Mouse (Mus musculus) CD4-positive, CD25-positive, alpha-beta regulatory T cell, adult 2 months (primary cell): ENCODE data around the gene Olfr172.
A peak's percentile ranks its signal among the peaks of the same experiment; 100 is the strongest.

Experiments used
- DNase-seq: peaks from one replicate; pipeline ENCODE4 v3.0.0-alpha.2; 2012; ENCODE audit warnings: low read depth, low spot score

The Olfr172 gene

DNA sequence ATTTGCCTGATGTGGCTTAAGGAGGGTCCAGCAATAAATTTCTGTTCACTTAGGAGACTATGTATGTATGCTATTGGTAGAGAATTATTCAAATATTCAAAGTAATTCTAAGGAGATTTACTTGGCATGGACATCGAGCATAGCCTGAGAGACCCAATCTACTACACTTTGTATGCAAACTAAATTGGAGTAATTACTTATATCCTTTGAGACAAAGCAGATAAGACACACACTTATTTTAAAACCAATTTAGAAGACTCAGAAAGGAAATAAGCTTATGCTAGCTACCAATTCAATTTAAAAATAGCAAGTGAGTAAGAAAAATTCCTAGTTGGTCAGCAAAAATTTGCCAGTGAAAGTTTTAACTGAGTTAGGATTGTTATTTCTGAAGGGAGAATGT is at the start of gene Olfr172:
Gene Olfr172, minus strand, starts transcription at position 101 of the 400 bp plus-strand sequence.
- DNase-seq = no peak

DNA sequence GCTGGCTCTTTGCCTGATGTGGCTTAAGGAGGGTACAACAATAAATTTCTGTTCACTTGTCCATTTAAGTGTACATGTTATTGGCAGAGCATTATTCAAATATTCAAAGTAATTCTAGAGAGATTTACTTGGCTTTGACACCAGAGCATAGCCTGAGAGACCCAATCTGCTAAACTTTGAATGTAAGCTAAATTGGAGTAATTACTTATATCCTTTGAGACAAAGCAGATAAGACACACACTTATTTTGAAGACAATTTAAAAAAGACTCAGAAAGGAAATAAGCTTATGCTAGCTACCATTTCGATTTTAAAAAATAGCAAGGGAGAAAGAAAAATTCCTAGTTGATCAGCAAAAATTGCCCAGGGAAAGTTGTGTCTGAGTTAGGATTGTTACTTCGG is 37.2 kb upstream of the Olfr172 start, which contains the start of gene Olfr173:
Gene Olfr173, minus strand, starts transcription at position 101 of the 400 bp plus-strand sequence.
- no peak for DNase-seq

DNA sequence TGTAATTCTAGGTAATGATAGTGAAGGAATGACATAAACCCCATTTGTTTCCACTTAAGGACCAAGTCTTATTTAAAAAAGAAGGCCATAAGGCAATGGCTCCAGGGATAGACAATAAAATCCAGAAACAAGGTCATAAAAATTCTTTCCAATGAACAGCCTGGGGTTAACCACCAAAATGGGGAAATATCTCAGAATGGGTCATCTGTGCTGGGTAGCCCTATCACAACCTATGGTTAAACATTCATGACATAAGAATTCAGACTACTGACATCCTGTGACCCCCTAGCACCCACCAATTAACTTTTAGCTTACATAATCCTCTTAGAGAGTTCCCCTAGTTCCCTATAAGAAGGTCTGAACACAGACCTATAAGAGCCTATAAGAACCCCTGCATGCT is 6.8 kb downstream of the Olfr172 start:
- no peak for DNase-seq

DNA sequence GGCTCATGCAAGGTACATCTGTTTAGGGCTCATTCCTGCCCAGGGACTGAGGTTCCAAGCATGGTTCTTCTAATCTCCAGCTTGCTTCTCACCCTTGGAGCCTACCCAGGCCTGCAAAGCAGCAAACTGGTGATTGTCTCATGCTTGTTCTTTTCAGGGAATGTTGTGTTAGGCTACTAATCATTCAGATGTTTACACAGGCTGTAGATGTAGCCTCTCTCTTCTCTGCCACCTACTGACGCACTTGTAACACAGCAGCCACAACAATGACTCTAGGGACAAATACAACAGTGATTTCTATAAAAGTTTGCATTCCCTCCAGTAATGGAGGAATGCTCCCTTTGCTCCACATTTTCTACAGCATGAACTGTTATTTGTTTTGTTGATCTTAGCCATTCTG is 11.7 kb downstream of the Olfr172 start:
- peak; percentile 50 for DNase-seq

DNA sequence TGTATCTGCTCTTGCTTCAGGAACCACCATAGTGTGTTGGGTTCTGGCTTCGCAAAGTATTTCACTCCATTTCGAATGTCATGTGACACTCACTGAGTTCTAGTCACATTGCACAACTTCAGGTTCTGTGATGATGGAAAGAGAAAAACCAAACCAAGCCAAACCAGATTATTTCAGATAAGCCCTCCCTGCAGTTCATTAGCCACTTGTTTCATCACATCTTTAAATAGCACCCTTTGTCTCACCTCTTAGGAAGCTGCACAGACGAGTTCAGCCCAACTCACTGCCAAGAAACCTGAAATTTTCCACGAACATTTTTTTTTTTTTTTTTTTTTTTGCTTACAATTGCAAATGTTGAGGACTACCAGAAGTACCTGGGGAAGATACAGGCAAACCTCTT is 16.3 kb downstream of the Olfr172 start:
- DNase-seq = no peak

DNA sequence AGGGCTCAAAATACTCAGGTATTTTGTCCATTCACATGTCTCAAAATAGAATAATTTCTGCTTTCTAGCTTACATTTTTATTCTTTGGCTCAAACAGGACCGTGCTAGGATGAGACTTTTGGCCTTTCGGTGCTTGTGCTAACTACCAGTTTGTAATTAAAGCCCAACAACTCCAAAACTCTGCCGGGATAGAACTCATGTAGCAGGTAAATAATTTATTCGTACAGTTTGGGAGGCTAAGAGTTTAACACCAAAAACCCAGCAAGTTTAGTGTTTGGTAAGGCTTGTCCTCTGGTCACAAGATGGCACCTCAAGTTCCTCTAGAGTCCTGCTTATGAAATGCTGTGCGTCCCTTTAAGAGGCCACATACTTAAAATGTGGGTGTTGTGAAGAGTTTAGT is 22.2 kb downstream of the Olfr172 start:
- no peak for DNase-seq

DNA sequence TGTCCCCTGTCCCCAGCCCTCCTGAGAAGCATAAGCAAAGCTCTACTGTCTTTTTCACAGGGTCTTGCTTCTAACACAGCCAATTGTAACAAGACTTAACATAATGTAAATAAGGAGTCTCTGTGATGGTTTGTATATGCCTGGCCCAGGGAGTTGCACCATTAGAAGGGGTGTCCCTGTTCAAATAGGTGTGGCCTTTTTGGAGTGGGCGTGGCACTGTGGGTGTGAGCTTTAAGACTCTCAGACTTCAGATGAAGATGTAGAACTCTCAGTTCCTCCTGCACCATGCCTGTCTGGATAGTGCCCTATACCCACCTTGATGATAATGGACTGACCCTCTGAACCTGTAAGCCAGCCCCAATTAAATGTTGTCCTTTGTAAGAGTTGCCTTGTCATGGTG is 24.2 kb downstream of the Olfr172 start:
- DNase-seq = no peak

DNA sequence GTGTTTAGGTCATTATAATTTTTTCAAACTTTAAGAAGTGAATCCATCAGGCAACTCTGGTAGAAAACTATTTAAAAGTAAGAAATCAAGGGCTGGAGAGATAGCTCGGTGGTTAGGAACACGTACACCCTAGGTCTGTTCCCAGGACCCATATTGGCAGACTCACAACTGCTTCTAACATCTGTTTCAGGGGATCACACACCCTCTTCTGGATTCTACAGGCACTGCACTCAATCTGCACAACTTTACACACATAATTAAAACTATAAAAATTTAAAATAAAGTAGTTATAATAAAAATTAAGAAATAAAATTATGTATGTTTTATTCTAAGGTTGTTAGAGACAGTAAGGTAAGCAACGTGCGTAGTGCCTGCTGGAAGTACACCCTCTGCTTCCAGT is 24.8 kb downstream of the Olfr172 start:
- peak; percentile 25 for DNase-seq

DNA sequence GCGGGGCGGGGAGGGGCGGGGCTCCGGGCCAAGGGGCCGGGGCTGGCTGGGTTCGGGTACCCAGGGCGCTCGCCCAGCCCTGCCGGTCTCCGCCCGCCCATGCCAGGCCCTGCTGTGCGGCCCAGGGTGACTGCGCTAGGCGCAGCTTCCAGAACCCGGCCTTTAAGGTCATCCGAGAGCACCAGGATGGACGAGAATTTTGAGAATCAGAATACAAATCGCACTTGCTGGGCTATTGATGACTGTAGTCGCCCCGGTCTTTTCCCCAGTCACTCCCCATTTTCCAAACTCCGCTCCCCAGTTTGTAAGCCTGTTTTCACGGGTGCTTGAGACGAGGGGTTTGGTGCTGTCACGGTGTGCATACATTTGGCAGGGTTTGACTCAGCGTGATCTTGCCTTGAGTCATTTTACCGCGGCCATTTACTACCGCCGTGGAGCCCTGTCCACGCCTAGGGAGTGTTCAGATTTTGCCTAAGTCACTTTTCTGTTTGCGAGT is 34.8 kb downstream of the Olfr172 start:
- DNase-seq = peak; percentile 49

DNA sequence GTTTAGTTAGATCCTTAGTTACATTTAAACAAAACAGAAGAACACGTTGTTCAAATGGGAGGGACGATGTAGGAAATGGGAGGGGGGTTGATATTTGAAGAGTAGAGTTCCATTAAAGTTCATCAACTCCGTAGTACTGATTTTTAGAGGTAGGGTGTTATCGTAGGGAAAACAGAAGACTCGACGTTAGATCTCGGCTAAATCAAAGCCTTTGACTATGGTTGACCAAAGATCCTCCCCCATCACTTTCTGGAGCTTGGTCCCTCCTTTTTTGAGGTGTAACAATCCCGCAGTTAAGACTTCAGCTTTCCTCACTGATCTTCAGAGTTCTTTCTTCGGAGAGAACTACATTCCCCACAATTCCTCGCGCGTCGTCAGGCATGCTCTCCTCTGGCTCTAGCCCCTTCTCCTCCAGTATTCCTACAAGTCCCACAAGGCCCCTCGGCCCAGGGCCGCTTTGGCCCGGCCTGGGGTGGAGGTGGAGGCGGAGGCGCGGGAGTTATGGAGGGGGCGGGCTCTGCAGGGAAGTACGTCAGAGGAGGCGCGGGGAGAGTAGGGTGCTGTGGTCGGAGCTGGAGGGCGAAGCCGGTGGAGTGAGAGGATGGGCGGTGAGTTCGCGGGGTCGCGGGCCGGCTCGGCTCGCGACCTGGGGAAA is 35.4 kb downstream of the Olfr172 start, which contains the start of gene Cldnd1:
Gene Cldnd1, plus strand, starts transcription at position 434 of the 655 bp plus-strand sequence.
- DNase-seq = peak; percentile 96

DNA sequence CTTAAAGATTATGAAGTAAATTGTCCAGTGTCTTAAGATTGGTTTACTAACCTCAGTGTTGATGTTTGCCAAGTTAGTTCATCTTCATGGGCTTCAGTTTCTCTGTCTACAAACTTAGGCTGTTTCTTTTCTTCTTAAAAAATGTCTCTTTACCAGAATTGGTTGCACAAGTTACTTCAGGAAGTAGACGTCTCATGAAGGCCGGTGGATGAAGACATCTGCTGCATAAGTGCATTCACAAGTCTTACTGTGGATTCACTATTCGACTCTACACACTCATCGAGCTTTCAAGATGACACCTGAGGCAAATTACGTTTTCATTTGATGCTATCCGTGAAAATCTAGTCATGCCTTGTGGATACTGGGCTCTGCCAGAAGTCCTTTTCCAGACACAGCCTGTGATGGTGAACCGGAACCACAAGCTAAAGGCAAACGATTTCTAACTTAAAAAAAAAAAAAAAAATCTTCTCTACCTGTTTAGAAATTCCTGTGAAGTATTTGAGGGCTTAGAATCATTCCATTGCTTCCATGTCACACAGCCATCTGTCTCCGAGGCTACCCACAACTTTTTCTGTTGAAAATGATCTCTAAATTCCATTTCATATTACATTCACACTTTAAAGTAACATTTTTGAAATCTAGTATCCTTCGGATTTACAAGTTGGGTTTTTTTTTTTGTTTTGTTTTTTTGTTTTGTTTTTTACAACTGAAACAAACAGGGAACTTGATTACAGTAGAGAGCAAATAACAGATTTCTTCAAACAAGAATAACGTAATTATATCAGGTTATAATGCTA is 36.1 kb downstream of the Olfr172 start:
- DNase-seq = no peak

DNA sequence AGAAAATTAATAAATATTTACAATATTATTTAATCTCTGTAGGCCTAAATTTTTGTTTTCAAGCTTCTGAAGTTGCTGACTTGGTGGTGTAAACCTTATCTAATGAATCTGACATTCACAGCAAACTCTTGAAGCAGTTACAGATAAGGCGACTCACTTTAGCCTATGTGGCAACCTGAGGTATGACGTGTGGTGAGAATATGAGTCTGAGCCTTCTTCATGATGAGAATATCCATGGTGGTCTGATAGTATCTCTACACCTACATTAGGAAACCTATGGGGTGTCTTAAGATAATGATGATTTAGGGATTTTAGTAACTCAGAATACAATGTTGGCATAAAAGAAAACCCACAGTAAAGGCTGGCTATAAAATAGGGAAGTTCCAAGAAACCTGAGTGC is 40.7 kb downstream of the Olfr172 start:
- peak; percentile 35 for DNase-seq

DNA sequence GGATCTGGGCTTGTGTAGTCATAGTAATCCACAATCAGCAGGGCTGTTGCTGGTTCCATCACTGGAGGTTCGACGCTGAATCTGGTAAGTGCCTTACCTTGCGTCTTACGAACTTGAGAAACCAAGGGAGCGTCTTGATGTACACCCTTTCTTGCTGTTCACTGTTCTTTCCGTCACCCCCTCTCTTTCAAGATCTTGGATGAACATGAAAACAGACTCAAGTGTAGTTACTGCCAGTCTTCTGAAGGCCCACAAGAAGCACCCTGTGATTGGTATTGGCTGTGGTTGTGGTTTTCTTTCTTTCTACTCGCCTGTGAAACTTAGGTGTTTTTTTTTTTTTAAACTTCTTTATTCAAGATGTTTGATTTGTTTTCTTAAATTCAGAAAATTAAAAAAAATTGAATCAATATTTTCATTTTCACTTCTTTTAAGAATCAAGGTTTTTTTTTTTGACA is 44.3 kb downstream of the Olfr172 start, which contains the start of gene Gpr15:
Gene Gpr15, minus strand, starts transcription at position 405 of the 455 bp plus-strand sequence.
- DNase-seq = peak; percentile 30

DNA sequence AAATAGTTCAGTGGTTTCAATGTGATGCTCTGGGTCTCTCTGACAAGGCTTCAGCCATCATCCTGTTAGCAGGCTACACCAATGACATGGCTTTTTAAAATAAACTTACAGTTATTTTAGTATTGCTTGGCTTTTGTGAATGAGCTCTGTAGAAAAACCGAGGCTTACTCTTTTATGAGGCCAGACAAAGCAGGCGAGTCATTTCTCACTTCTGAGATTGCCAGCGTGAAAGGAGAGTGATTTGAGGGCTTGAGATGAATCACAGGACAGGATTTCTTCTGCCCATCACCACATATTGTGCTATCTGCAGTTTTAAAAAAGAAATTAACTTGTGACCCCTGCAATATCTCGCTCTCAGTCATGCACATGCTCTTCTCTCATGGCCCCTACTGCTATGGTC is 48.0 kb downstream of the Olfr172 start:
- DNase-seq = no peak

DNA sequence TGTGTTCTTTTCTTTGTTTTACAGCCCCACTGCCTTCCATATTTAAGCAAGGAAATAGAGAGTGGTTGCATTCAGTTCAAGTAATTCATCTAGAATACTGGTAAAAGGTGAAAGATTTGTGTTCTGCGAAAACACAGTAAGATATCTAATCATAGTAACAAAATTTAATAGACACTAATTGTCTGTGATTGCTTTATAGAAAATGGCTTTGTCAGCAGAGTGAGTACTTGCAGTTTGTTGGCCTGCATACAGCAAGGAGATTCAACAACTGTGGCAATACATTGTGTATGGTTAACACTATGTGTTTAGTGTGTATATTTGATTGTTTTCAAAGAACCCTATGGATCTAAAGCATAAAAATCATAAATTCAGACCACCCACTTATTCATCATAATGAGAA is 49.8 kb downstream of the Olfr172 start:
- DNase-seq = no peak

DNA sequence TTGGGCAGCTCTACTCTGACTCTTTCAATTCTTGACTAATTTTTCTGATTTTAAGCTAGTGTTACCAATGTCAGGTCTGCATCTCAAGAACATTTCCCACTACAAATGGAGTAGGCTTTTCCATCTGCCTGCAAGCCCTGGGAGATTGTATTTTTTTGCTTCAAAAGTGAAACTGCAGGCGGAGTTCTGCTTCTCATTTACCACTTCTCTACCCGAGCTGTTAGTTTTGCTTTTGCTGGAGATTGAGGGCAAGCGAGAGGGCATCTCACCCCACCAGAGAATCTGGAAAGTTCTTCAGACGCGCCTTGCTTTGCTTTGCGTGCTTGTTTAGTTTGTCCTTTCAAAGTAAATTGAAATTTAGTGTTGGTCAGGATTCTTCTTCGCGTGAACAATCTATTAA is 50.8 kb downstream of the Olfr172 start:
- DNase-seq = peak; percentile 53
